Mouse (Mus musculus) erythroblast, embryonic 14.5 days (primary cell): ENCODE results near the gene Pak1.

Experiments used
- GATA1 ChIP-seq: IDR thresholded peaks from 2 replicates; pipeline ENCODE4 v1.6.1; 2012; ENCODE audit warnings: low read length, inconsistent platforms, mixed read lengths
- TAL1 ChIP-seq: IDR thresholded peaks from 3 replicates; pipeline ENCODE4 v1.6.1; 2012; ENCODE audit warnings: low read length, inconsistent platforms, mixed read lengths

DNA sequence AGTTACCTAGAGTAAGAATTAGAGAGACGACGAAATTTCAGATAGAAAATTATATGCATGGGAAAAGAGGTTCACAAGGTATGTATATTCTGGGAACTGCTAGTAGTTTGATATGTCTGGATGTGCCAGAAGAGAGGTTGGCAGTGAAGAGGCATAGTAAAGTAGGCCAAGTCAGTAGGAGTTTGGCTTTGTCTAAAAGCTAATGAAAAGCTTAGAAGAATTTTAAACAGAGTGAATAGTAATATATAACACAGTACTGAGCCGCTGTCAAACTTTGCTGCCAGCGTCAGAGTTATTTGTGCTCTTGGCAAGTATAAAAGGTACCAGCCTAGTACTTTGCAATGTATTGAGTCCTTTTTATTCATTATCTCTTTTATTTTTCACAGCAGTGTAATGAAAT, 84.1 kb downstream of the Pak1 start:
- TF ChIP-seq TAL1 (no peak), GATA1 (no peak)
